Mouse (Mus musculus): Measurements from ENCODE around the gene Cd63.

Gene Cd63

GRCm38 (mm10) chr10:128902409-128902988 is 1.7 kb downstream of the Cd63 start:
- in situ Hi-C loops (cut with MboI, MseI) = no loop called here

- in situ Hi-C loops (cut with MboI, MseI) = no loop called here
Measured at GRCm38 (mm10) chr10:128904812-128905211, 4.0 kb downstream of the Cd63 start.

GRCm38 (mm10) chr10:128908778-128909448 is 8.1 kb downstream of the Cd63 start:
- in situ Hi-C loops (cut with MboI, MseI) = no loop called here

- in situ Hi-C loops (cut with MboI, MseI) = no loop called here
Measured at GRCm38 (mm10) chr10:128909567-128910028, 8.8 kb downstream of the Cd63 start.

GRCm38 (mm10) chr10:128910066-128910841 is 9.5 kb downstream of the Cd63 start:
- in situ Hi-C loops (cut with MboI, MseI) = no loop called here

GRCm38 (mm10) chr10:128911430-128911829 is 10.6 kb downstream of the Cd63 start:
- in situ Hi-C loops (cut with MboI, MseI) = no loop called here

GRCm38 (mm10) chr10:128912268-128912667 is 11.5 kb downstream of the Cd63 start:
- in situ Hi-C loops (cut with MboI, MseI) = no loop called here

GRCm38 (mm10) chr10:128912791-128913190 is 12.0 kb downstream of the Cd63 start:
- in situ Hi-C loops (cut with MboI, MseI) = no loop called here

- in situ Hi-C loops (cut with MboI, MseI) = no loop called here
Measured at GRCm38 (mm10) chr10:128913219-128913618, 12.4 kb downstream of the Cd63 start.

GRCm38 (mm10) chr10:128913696-128914095 is 12.9 kb downstream of the Cd63 start:
- in situ Hi-C loops (cut with MboI, MseI) = no loop called here

GRCm38 (mm10) chr10:128915550-128915949 is 14.8 kb downstream of the Cd63 start:
- in situ Hi-C loops (cut with MboI, MseI) = no loop called here

- in situ Hi-C loops (cut with MboI, MseI) = no loop called here
Measured at GRCm38 (mm10) chr10:128916665-128917064, 15.9 kb downstream of the Cd63 start.

GRCm38 (mm10) chr10:128917400-128917799 is 16.6 kb downstream of the Cd63 start:
- in situ Hi-C loops (cut with MboI, MseI) = no loop called here

GRCm38 (mm10) chr10:128918246-128918645 is 17.5 kb downstream of the Cd63 start:
- in situ Hi-C loops (cut with MboI, MseI) = no loop called here

GRCm38 (mm10) chr10:128919203-128919631 is 18.4 kb downstream of the Cd63 start:
- in situ Hi-C loops (cut with MboI, MseI) = no loop called here

GRCm38 (mm10) chr10:128919966-128920365 is 19.2 kb downstream of the Cd63 start:
- in situ Hi-C loops (cut with MboI, MseI) = no loop called here

- in situ Hi-C loops (cut with MboI, MseI) = no loop called here
Measured at GRCm38 (mm10) chr10:128920736-128921161, 20.0 kb downstream of the Cd63 start.

GRCm38 (mm10) chr10:128921251-128921650 is 20.5 kb downstream of the Cd63 start:
- in situ Hi-C loops (cut with MboI, MseI) = no loop called here

GRCm38 (mm10) chr10:128921883-128922821 is 21.4 kb downstream of the Cd63 start:
- in situ Hi-C loops (cut with MboI, MseI) = no loop called here

- in situ Hi-C loops (cut with MboI, MseI) = no loop called here
Measured at GRCm38 (mm10) chr10:128922822-128923012, 21.9 kb downstream of the Cd63 start, which contains the start of gene Rdh5. Gene Rdh5 (minus strand): TSS chr10:128922888.

- in situ Hi-C loops (cut with MboI, MseI) = no loop called here
Measured at GRCm38 (mm10) chr10:128923013-128923691, 22.4 kb downstream of the Cd63 start.

All from T-helper 1 cell (primary cell).